Mouse (Mus musculus) heart, embryonic 11.5 days (tissue): Measurements from ENCODE around the gene Ypel1. TPM values are rescaled to one million over a fixed set of nuclear protein-coding genes. Genes with fewer than 3 reads are reported as not detected.

Experiments
- ATAC-seq: fragments of 200-750 bp; cut with Nextera tagmentation; replicated peaks from 2 replicates; pipeline ENCODE4 v1.8.0; 2017; ENCODE audit warnings: moderate library complexity; ENCODE audit not compliant: insufficient number of reproducible peaks, low FRiP score, low TSS enrichment
- H3K27ac ChIP-seq: fragments of 300-500 bp; sonication (generic); 2 replicates; pipeline ENCODE4 v1.5.1; 2014; ENCODE audit warnings: mild to moderate bottlenecking, low read depth, low read length
- H3K27me3 ChIP-seq: fragments of 300-500 bp; sonication (generic); 2 replicates; pipeline ENCODE4 v1.6.1; 2014; ENCODE audit warnings: mild to moderate bottlenecking, low read length, mixed read lengths; ENCODE audit not compliant: control insufficient read depth, insufficient read depth
- H3K36me3 ChIP-seq: fragments of 300-500 bp; sonication (generic); 2 replicates; pipeline ENCODE4 v1.6.1; 2014; ENCODE audit warnings: mild to moderate bottlenecking, low read length, moderate library complexity, mixed read lengths; ENCODE audit not compliant: control insufficient read depth, insufficient read depth
- H3K4me1 ChIP-seq: fragments of 300-500 bp; sonication (generic); 2 replicates; pipeline ENCODE4 v1.6.1; 2014; ENCODE audit warnings: low read length; ENCODE audit not compliant: control insufficient read depth, insufficient read depth
- H3K4me2 ChIP-seq: fragments of 300-500 bp; sonication (generic); 2 replicates; pipeline ENCODE4 v1.6.1; 2014; ENCODE audit warnings: mild to moderate bottlenecking, moderate library complexity
- H3K4me3 ChIP-seq: fragments of 300-500 bp; sonication (generic); 2 replicates; pipeline ENCODE4 v1.5.1; 2014; ENCODE audit warnings: low read depth, low read length
- H3K9ac ChIP-seq: fragments of 300-500 bp; sonication (generic); 2 replicates; pipeline ENCODE4 v1.6.1; 2014; ENCODE audit warnings: mild to moderate bottlenecking, low read depth, low read length, moderate library complexity
- H3K9me3 ChIP-seq: fragments of 300-500 bp; sonication (generic); replicated peaks from 2 replicates; pipeline ENCODE4 v1.6.1; 2016; ENCODE audit warnings: low read length; ENCODE audit not compliant: control insufficient read depth
- WGBS: fragments of 180-500 bp; shearing (Covaris S2); extraction: QIAGEN DNeasy Blood & Tissue Kit; methylation state at CpG from one replicate; pipeline ENCODE4 v1.1.7; 2014; ENCODE audit not compliant: insufficient replicate concordance; 5-methylcytosine and 5-hydroxymethylcytosine counted together
- polyA plus RNA-seq: library from polyadenylated mRNA; unstranded; fragments of >200 nt; fragmentation: Nextera tagmentation; extraction: Ambion mirVana; gene quantifications from 2 replicates; pipeline ENCODE4 v1.2.1, GENCODE M21; 2014

Ypel1 gene
- polyA plus RNA-seq, 1 experiment from 2014 or later = 20.1 TPM

- Histone ChIP-seq H3K4me2 (no peak overlapping the region), H3K36me3 (peaks cover 31% of the 10 kb centered on the region), H3K9me3 (no peaks in the 10 kb centered on the region), H3K4me3 (no peak overlapping the region), H3K27ac (no peak overlapping the region), H3K4me1 (no peaks in the 10 kb centered on the region), H3K9ac (no peak overlapping the region), H3K27me3 (no peaks in the 10 kb centered on the region)
- WGBS = 74% methylated on average over 7 of the region's 7 CpGs
- ATAC-seq = no peak
These were observed 33.2 kb downstream of the Ypel1 start for GRCm38 (mm10) chr16:17102630-17103220.

GRCm38 (mm10) chr16:17104600-17104999 is 35.1 kb downstream of the Ypel1 start:
- no peaks in the 10 kb centered on the region for H3K27me3 ChIP-seq
- no peak overlapping the region for H3K9ac ChIP-seq
- H3K4me1 ChIP-seq = peaks cover 1% of the 10 kb centered on the region; the same call in 1 of the 2 replicates
- H3K4me3 ChIP-seq = no peak overlapping the region
- ATAC-seq = no peak
- 91% methylated on average over 4 of the region's 4 CpGs for WGBS
- peaks cover 29% of the 10 kb centered on the region for H3K36me3 ChIP-seq
- no peak overlapping the region for H3K27ac ChIP-seq
- no peak overlapping the region for H3K4me2 ChIP-seq
- no peaks in the 10 kb centered on the region for H3K9me3 ChIP-seq

DNA sequence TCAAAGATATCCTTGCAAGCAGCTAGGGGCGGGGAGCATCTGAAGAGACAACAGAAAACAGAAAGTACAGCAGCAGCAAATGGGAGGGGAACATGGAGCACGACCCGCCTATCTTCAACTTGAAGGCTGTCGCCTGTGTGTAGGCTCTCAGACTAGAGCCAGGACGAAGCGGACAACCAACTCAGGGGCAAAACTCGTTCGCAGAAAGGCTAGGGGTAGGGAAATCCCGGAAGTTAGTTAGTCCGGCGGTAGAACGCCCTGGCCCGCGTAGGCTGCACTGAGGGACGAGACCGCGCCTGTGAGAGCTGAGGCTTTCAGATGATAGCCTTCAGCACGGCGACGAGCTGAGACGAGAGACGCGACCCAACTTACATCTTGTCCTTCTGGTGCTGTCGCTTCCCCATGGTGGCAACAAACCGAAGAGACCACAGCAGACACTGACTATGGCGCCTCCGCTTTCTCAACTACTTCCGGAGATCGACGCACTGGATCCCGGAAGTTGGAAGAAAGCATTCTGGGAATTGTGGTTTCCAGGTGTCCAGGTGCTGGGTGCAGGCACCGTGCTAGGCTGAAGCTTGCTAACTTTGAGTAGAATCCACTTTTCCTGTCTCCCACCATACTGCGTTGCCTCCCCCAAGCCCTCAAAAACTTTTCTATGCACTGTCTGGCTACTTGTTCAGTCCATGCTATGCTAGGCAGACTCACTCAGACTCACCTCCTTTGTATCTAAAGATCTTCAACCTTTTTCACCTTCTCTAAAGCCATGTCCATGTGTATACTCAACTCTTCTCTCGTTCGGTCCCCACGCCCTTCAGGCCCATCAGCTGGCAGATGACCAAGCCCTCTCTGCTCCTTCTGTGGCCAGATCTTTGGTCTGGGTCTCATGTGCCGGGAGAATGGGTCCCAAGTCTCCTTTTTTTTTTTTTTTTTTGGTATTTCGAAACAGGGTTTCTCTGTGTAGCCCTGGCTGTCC is 41.6 kb downstream of the Ypel1 start, which contains the start of gene Ppil2:
Ppil2 (minus strand) TSS at position 487 of the 973 bp plus-strand sequence.
- peak; percentile 76 for ATAC-seq
- H3K27me3 ChIP-seq = no peaks in the 10 kb centered on the region
- H3K9ac ChIP-seq = peak within 1 kb of the TSS; percentile 85
- WGBS = 9% methylated on average over 38 of the region's 38 CpGs
- peak within 1 kb of the TSS; percentile 50; the same call in 1 of the 2 replicates for H3K27ac ChIP-seq
- peak within 1 kb of the TSS; percentile 78 for H3K4me2 ChIP-seq
- H3K9me3 ChIP-seq = no peaks in the 10 kb centered on the region
- peaks cover 19% of the 10 kb centered on the region for H3K36me3 ChIP-seq
- H3K4me1 ChIP-seq = peaks cover 9% of the 10 kb centered on the region; the same call in 1 of the 2 replicates
- H3K4me3 ChIP-seq = peak within 1 kb of the TSS; percentile 93

DNA sequence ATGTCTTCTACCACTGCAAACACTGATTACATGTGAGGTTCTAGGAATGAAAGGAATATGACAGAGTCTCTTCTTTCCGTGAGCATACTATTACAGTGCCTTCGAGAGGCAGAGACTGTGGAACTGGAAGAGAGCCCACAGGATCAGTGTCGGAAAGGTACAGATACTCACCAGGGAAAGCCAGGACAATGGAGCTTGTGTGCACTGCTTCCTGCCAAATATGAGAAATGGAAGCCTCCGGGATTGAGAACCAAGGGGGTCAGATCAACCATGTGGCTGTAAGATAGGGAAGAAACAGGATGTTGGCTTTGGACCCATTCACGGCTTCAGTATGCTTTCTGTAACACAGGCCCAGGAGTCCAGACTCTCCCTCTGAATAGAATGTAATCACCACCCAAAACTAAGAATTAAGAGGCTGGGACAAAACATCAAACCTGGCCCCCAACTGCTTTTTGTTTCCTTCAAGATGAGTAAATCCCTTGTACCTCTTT is 47.9 kb downstream of the Ypel1 start:
- 71% methylated on average over 5 of the region's 5 CpGs for WGBS

DNA sequence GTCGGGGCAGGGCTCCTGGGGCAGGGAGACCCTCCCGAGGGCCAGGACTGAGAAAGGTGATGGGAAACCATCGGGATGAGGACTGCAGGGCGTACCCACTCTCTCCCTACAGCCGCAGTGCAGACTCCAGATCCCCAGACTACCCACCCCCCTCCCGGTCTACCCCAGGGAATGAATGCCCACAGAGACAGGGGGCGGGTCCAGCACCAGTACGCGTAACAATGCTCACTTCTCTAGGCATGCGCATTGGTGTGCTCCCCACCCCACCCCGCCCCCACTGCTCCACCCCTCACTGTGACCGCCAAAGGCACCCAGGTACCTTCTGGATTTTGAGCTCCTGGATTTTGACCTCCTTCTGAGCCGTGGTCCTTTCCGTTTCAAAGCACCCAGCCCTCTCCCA is 52.1 kb downstream of the Ypel1 start:
- Histone ChIP-seq H3K27me3 (no peaks in the 10 kb centered on the region), H3K4me2 (no peak overlapping the region), H3K4me3 (no peak overlapping the region), H3K36me3 (peaks cover 8% of the 10 kb centered on the region), H3K27ac (no peak overlapping the region), H3K9me3 (no peaks in the 10 kb centered on the region), H3K9ac (no peak overlapping the region), H3K4me1 (peaks cover 9% of the 10 kb centered on the region)
- ATAC-seq = no peak
- 71% methylated on average over 14 of the region's 14 CpGs for WGBS

More for the DNA sequence above, 47.9 kb downstream of the Ypel1 start:
- H3K4me2 ChIP-seq = no peak overlapping the region
- H3K27me3 ChIP-seq = no peaks in the 10 kb centered on the region
- peak; percentile 39; the same call in 1 of the 2 replicates for ATAC-seq
- peaks cover 15% of the 10 kb centered on the region for H3K36me3 ChIP-seq
- H3K27ac ChIP-seq = peak overlapping the region; percentile 64
- no peak overlapping the region for H3K4me3 ChIP-seq
- H3K4me1 ChIP-seq = no peaks in the 10 kb centered on the region
- no peak overlapping the region for H3K9ac ChIP-seq
- no peaks in the 10 kb centered on the region for H3K9me3 ChIP-seq

GRCm38 (mm10) chr16:17124119-17124870 is 54.8 kb downstream of the Ypel1 start:
- peak; percentile 66 for ATAC-seq
- peak overlapping the region; percentile 43 for H3K27ac ChIP-seq
- no peaks in the 10 kb centered on the region for H3K9me3 ChIP-seq
- 6% methylated on average over 22 of the region's 22 CpGs for WGBS
- no peaks in the 10 kb centered on the region for H3K27me3 ChIP-seq
- H3K4me1 ChIP-seq = peaks cover 9% of the 10 kb centered on the region
- H3K4me2 ChIP-seq = peak overlapping the region; percentile 82
- peak overlapping the region; percentile 83 for H3K9ac ChIP-seq
- peaks cover 3% of the 10 kb centered on the region for H3K36me3 ChIP-seq
- H3K4me3 ChIP-seq = peak overlapping the region; percentile 63

GRCm38 (mm10) chr16:17124871-17125520 is 55.5 kb downstream of the Ypel1 start, which contains the start of gene 2610318N02Rik:
2610318N02Rik (minus strand) TSS chr16:17125167.
- H3K4me3 ChIP-seq = peak within 1 kb of the TSS; percentile 63
- peaks cover 9% of the 10 kb centered on the region for H3K4me1 ChIP-seq
- peak within 1 kb of the TSS; percentile 83 for H3K9ac ChIP-seq
- WGBS = under 1% methylated on average over 25 of the region's 25 CpGs
- no peaks in the 10 kb centered on the region for H3K27me3 ChIP-seq
- H3K9me3 ChIP-seq = no peaks in the 10 kb centered on the region
- H3K4me2 ChIP-seq = peak within 1 kb of the TSS; percentile 82
- peaks cover 3% of the 10 kb centered on the region for H3K36me3 ChIP-seq
- H3K27ac ChIP-seq = peak within 1 kb of the TSS; percentile 43
- ATAC-seq = peak; percentile 90
